38 mouse cellular contexts compared by ENCODE assay signal in the genomic region with DNA sequence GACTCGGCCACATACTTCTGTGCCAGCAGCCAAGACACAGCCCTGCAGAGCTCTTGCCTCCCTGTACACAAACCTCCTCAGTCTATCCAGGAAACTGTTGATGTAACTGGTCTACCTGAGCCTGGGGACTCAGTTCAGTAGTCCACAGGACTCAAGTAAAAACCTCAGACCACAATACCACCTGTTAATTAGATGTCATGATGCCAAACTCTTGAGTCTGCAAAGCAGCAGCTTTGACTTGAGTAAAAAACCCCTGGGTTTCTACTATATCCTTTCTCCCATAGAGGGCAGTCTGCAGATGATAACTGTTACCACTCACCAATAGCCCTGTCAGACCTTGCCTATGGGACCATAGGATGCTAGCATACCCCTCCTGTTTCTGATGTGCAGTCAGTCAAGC. TPM values are rescaled to one million over a fixed set of nuclear protein-coding genes. Genes with fewer than 3 reads are reported as not detected.
DNase-seq lines count a peak whose midpoint lies in the region; ATAC-seq and TF ChIP-seq lines count a peak whose summit lies in the region.
"Had no signal": no experiment of that assay in that cellular context is flagged by ENCODE, and none has a peak within 500 bp of the region (broad histone marks: within the 10 kb centered on the region; RNA-seq: fewer than 3 reads in every experiment).

No protein-coding gene starts in this region.

- no peak overlapping the region for H3K4me2 ChIP-seq in hindbrain, postnatal 0 days (ENCODE audit: low read depth, low read length)
- H3K4me2 ChIP-seq: embryonic facial prominence, embryonic 12.5 days; limb, embryonic 15.5 days; liver, embryonic 13.5 days; midbrain, embryonic 12.5 days had no signal

- no peak overlapping the region for H3K9ac ChIP-seq in hindbrain, postnatal 0 days (replicated peaks; ENCODE audit: low read length)
- H3K9ac ChIP-seq in heart, adult 2 months (ENCODE audit: low read depth, low read length) = no peak overlapping the region
- H3K9ac ChIP-seq: embryonic facial prominence, embryonic 12.5 days; limb, embryonic 15.5 days; liver, embryonic 13.5 days; midbrain, embryonic 12.5 days had no signal

- no peaks in the 10 kb centered on the region for H3K36me3 ChIP-seq in thymus, adult 2 months (ENCODE audit: control insufficient read depth, insufficient read depth, low read length)
- H3K36me3 ChIP-seq in hindbrain, postnatal 0 days (ENCODE audit: insufficient read depth, low read length) = no peaks in the 10 kb centered on the region
- H3K36me3 ChIP-seq in heart, adult 2 months (ENCODE audit: control insufficient read depth, insufficient read depth, low read length) = no peaks in the 10 kb centered on the region
- H3K36me3 ChIP-seq: embryonic facial prominence, embryonic 12.5 days; limb, embryonic 10.5 days; limb, embryonic 15.5 days; liver, embryonic 13.5 days; midbrain, embryonic 12.5 days had no signal

- 0 out of 2 replicates have a peak, but pooled peaks have one; percentile 31 for ATAC-seq in common myeloid progenitor, adult 5-6 weeks (replicated peaks; ENCODE audit: low read depth, poor library complexity, severe bottlenecking)
- no peak for ATAC-seq in hindbrain, postnatal 0 days
- ATAC-seq: hindbrain, embryonic 16.5 days; lung, postnatal 0 days had no signal

- intact Hi-C loops in heart, adult 2 months (cut with DNase I) = no loop called here

- no peak for TF ChIP-seq CTCF in thymus, adult 2 months (IDR thresholded peaks at IDR 0.05; ENCODE audit: borderline replicate concordance, control insufficient read depth, extremely low read depth, insufficient read depth, low read length, poor library complexity)
- TF ChIP-seq CTCF in hindbrain, postnatal 0 days (IDR thresholded peaks at IDR 0.05; ENCODE audit: low read depth) = no peak
- no peak for TF ChIP-seq CTCF in heart, adult 2 months (IDR thresholded peaks at IDR 0.05)

- no peak for TF ChIP-seq EP300 in heart, adult 2 months (IDR thresholded peaks at IDR 0.05; ENCODE audit: insufficient read depth, low read depth, low read length)

- no peaks in the 10 kb centered on the region for H3K9me3 ChIP-seq in hindbrain, postnatal 0 days (ENCODE audit: low read length)
- H3K9me3 ChIP-seq: embryonic facial prominence, embryonic 12.5 days; limb, embryonic 10.5 days; limb, embryonic 15.5 days; liver, embryonic 13.5 days; megakaryocyte, embryonic 14.5 days; midbrain, embryonic 12.5 days had no signal

- no peaks in the 10 kb centered on the region for H3K27me3 ChIP-seq in thymus, adult 2 months (ENCODE audit: control insufficient read depth, insufficient read depth, low read length)
- H3K27me3 ChIP-seq in hindbrain, postnatal 0 days (ENCODE audit: insufficient read depth, low read length) = no peaks in the 10 kb centered on the region
- no peaks in the 10 kb centered on the region for H3K27me3 ChIP-seq in heart, adult 2 months (ENCODE audit: control insufficient read depth, insufficient read depth, low read length)
- H3K27me3 ChIP-seq: embryonic facial prominence, embryonic 12.5 days; limb, embryonic 15.5 days; liver, embryonic 13.5 days; megakaryocyte, embryonic 14.5 days; midbrain, embryonic 12.5 days had no signal

- no peaks in the 10 kb centered on the region for H3K79me2 ChIP-seq in heart, adult 2 months (replicated peaks; ENCODE audit: control insufficient read depth, insufficient read depth, low read length)

- no peak for TF ChIP-seq POLR2A in thymus, adult 2 months (IDR thresholded peaks at IDR 0.05; ENCODE audit: control insufficient read depth, extremely low read depth, insufficient read depth, low read length, poor library complexity)
- no peak for TF ChIP-seq POLR2A in heart, adult 2 months (IDR thresholded peaks at IDR 0.05; ENCODE audit: insufficient read depth, low read depth, low read length)

- DNase-seq in thymus, adult 2 months = no peak
- no peak for DNase-seq in thymus, postnatal 25 days
- DNase-seq in CD4-positive, CD25-positive, alpha-beta regulatory T cell, adult 2 months (ENCODE audit: low read depth, low spot score) = peak; percentile 40
- DNase-seq in naive thymus-derived CD4-positive, alpha-beta T cell, adult 2 months (ENCODE audit: low read depth) = peak; percentile 46
- no peak for DNase-seq in hindbrain, postnatal 0 days (ENCODE audit: low spot score)
- no peak for DNase-seq in heart, adult 2 months
- DNase-seq: adrenal gland, postnatal 10 days; cerebellum, adult 9-10 months; cerebellum, postnatal 36 days; embryo, embryonic 11 days; gastrocnemius, postnatal 36 days; heart, postnatal 14 days; kidney, adult 2 months; kidney, postnatal 36 days; liver, embryonic 13.5 days; lung, adult 18-20 months; lung, postnatal 4 days had no signal

- H3K27ac ChIP-seq in thymus, adult 2 months (ENCODE audit: control insufficient read depth, insufficient read depth, low read length) = peak overlapping the region; percentile 89
- H3K27ac ChIP-seq in hindbrain, postnatal 0 days = no peak overlapping the region
- H3K27ac ChIP-seq in heart, adult 2 months = no peak overlapping the region
- H3K27ac ChIP-seq: embryonic facial prominence, embryonic 12.5 days; limb, embryonic 10.5 days; limb, embryonic 15.5 days; liver, embryonic 13.5 days; midbrain, embryonic 12.5 days had no signal

- no peak overlapping the region for H3K4me3 ChIP-seq in thymus, adult 2 months (ENCODE audit: control insufficient read depth, insufficient read depth, low read length)
- no peak overlapping the region for H3K4me3 ChIP-seq in hindbrain, postnatal 0 days (ENCODE audit: low read length)
- H3K4me3 ChIP-seq in heart, adult 2 months = no peak overlapping the region
- H3K4me3 ChIP-seq: embryonic facial prominence, embryonic 12.5 days; limb, embryonic 10.5 days; limb, embryonic 15.5 days; liver, embryonic 13.5 days; megakaryocyte, embryonic 14.5 days; midbrain, embryonic 12.5 days had no signal

- WGBS in thymus, adult 2 months = 21% methylated on average over 1 of the region's 1 CpGs
- 86% methylated on average over 1 of the region's 1 CpGs for WGBS in hindbrain, postnatal 0 days
- 73% methylated on average over 1 of the region's 1 CpGs for WGBS in heart, adult 2 months

- H3K4me1 ChIP-seq in thymus, adult 2 months (replicated peaks; ENCODE audit: control insufficient read depth, insufficient read depth, low read length) = peaks cover 3% of the 10 kb centered on the region
- no peaks in the 10 kb centered on the region for H3K4me1 ChIP-seq in hindbrain, postnatal 0 days (ENCODE audit: insufficient read depth, low read length)
- no peaks in the 10 kb centered on the region for H3K4me1 ChIP-seq in heart, adult 2 months (ENCODE audit: control insufficient read depth, insufficient read depth, low read length)
- H3K4me1 ChIP-seq: embryonic facial prominence, embryonic 12.5 days; limb, embryonic 10.5 days; limb, embryonic 15.5 days; liver, embryonic 13.5 days; midbrain, embryonic 12.5 days had no signal

RNA-seq across cellular contexts. Expression of a gene that starts 12.7 kb away (rescaled TPM):
- polyA plus RNA-seq in thymus, adult 2 months (2012; rRNA removed) = 0.27 TPM in 2 replicates
- not detected in 2 replicates for total RNA-seq in common myeloid progenitor, adult 5-6 weeks (2017)
- total RNA-seq in hindbrain, postnatal 0 days (2014; rRNA removed) = not detected in 2 replicates
- not detected in 2 replicates for polyA plus RNA-seq in hindbrain, postnatal 0 days (2015; fragmentation: Nextera tagmentation; extraction: Ambion mirVana)
- total RNA-seq in heart, adult 2 months (2021) = not detected
- 0.06 and 0.18 TPM in 2 replicates for polyA plus RNA-seq in heart, adult 2 months (2012; rRNA removed)
- total RNA-seq: adrenal gland, postnatal 10 days; gastrocnemius, adult 18-20 months; gastrocnemius, postnatal 36 days; heart, adult 8-10 months; heart, postnatal 14 days; layer of hippocampus, adult 8-10 months; layer of hippocampus, postnatal 25 days; left cerebral cortex, postnatal 10 days; midbrain, postnatal 0 days had no signal
- polyA plus RNA-seq: C2C12; embryonic facial prominence, embryonic 12.5 days; forebrain, embryonic 11.5 days; heart, embryonic 14.5 days; hindbrain, embryonic 11.5 days; hindbrain, embryonic 16.5 days; kidney, embryonic 16.5 days; limb, embryonic 10.5 days; limb, embryonic 15.5 days; liver, embryonic 13.5 days; lung, postnatal 0 days; midbrain, embryonic 12.5 days; midbrain, postnatal 0 days; neural tube, embryonic 14.5 days had no signal

RNA-seq across cellular contexts. Expression of a gene that starts 48.7 kb away (rescaled TPM):
- polyA plus RNA-seq in thymus, adult 2 months (2012; rRNA removed) = not detected in 2 replicates
- not detected in 2 replicates for total RNA-seq in common myeloid progenitor, adult 5-6 weeks (2017)
- total RNA-seq in hindbrain, postnatal 0 days (2014; rRNA removed) = not detected in 2 replicates
- polyA plus RNA-seq in hindbrain, postnatal 0 days (2015; fragmentation: Nextera tagmentation; extraction: Ambion mirVana) = not detected in 2 replicates
- total RNA-seq in heart, adult 2 months (2021) = not detected
- not detected in 2 replicates for polyA plus RNA-seq in heart, adult 2 months (2012; rRNA removed)
- total RNA-seq: adrenal gland, postnatal 10 days; gastrocnemius, adult 18-20 months; gastrocnemius, postnatal 36 days; heart, adult 8-10 months; heart, postnatal 14 days; layer of hippocampus, adult 8-10 months; layer of hippocampus, postnatal 25 days; left cerebral cortex, postnatal 10 days; midbrain, postnatal 0 days had no signal
- polyA plus RNA-seq: C2C12; embryonic facial prominence, embryonic 12.5 days; forebrain, embryonic 11.5 days; frontal cortex, adult 2 months; hindbrain, embryonic 11.5 days; hindbrain, embryonic 16.5 days; kidney, adult 2 months; kidney, embryonic 16.5 days; limb, embryonic 10.5 days; limb, embryonic 15.5 days; liver, embryonic 13.5 days; lung, postnatal 0 days; midbrain, embryonic 12.5 days; neural tube, embryonic 14.5 days had no signal

Comparison
In these comparisons a context has a peak if more than half of its experiments do, and no peak if none do; other contexts are left out.
1. DNase-seq: peak in CD4-positive, CD25-positive, alpha-beta regulatory T cell, adult 2 months (single experiment) and naive thymus-derived CD4-positive, alpha-beta T cell, adult 2 months (single experiment); none in thymus, adult 2 months (single experiment), thymus, postnatal 25 days (single experiment), hindbrain, postnatal 0 days (single experiment) and heart, adult 2 months (0 of 2).